Mouse (Mus musculus) heart, postnatal 0 days (tissue): ENCODE results near the gene Rcn3. TPM values are rescaled to one million over a fixed set of nuclear protein-coding genes. Genes with fewer than 3 reads are reported as not detected.

Experiments
- ATAC-seq: fragments of 200-750 bp; cut with Nextera tagmentation; 2 replicates; pipeline ENCODE4 v1.8.0; 2017; ENCODE audit warnings: low read depth, moderate number of reproducible peaks, moderate library complexity; ENCODE audit not compliant: insufficient read depth
- DNase-seq: peaks from one replicate; pipeline ENCODE4 v3.0.0-alpha.2; 2016; ENCODE audit warnings: low spot score
- H3K27ac ChIP-seq: fragments of 300-500 bp; sonication (generic); 2 replicates; pipeline ENCODE4 v1.5.1; 2014; ENCODE audit warnings: low read depth, mild to moderate bottlenecking
- H3K27me3 ChIP-seq: fragments of 300-500 bp; sonication (generic); 2 replicates; pipeline ENCODE4 v1.6.1; 2014; ENCODE audit warnings: low read length, mixed read lengths; ENCODE audit not compliant: control insufficient read depth, insufficient read depth
- H3K36me3 ChIP-seq: fragments of 300-500 bp; sonication (generic); replicated peaks from 2 replicates; pipeline ENCODE4 v1.6.1; 2014; ENCODE audit warnings: low read length, mixed read lengths; ENCODE audit not compliant: control insufficient read depth, insufficient read depth
- H3K4me1 ChIP-seq: fragments of 300-500 bp; sonication (generic); 2 replicates; pipeline ENCODE4 v1.6.1; 2014; ENCODE audit warnings: antibody characterized with exemption; ENCODE audit not compliant: control insufficient read depth, insufficient read depth
- H3K4me2 ChIP-seq: fragments of 300-500 bp; sonication (generic); 2 replicates; pipeline ENCODE4 v1.6.1; 2014; ENCODE audit warnings: low read depth, mild to moderate bottlenecking, low read length, moderate library complexity
- H3K4me3 ChIP-seq: fragments of 300-500 bp; sonication (generic); 2 replicates; pipeline ENCODE4 v1.5.1; 2014; ENCODE audit warnings: low read depth, low read length
- H3K9ac ChIP-seq: fragments of 300-500 bp; sonication (generic); replicated peaks from 2 replicates; pipeline ENCODE4 v1.6.1; 2014; ENCODE audit warnings: low read depth, low read length, mixed read lengths
- H3K9me3 ChIP-seq: fragments of 300-500 bp; sonication (generic); replicated peaks from 2 replicates; pipeline ENCODE4 v1.6.1; 2016; ENCODE audit warnings: low read length; ENCODE audit not compliant: control insufficient read depth
- CTCF ChIP-seq: IDR thresholded peaks from 2 replicates; pipeline ENCODE4 v1.5.1; 2016; ENCODE audit warnings: antibody characterized with exemption, control low read depth, low read depth
- EP300 ChIP-seq: IDR thresholded peaks from 2 replicates; pipeline ENCODE4 v1.6.1; 2016; ENCODE audit warnings: antibody characterized with exemption, low read depth
- WGBS: fragments of 180-500 bp; shearing (Covaris S2); extraction: QIAGEN DNeasy Blood & Tissue Kit; methylation state at CpG from one replicate; pipeline ENCODE4 v1.1.7; 2014; 5-methylcytosine and 5-hydroxymethylcytosine counted together
- polyA plus RNA-seq: library from polyadenylated mRNA; unstranded; fragments of >200 nt; fragmentation: Nextera tagmentation; extraction: Ambion mirVana; gene quantifications from 2 replicates; pipeline ENCODE4 v1.2.1, GENCODE M21; 2015
- total RNA-seq: library from RNA; depleted of rRNA; stranded (reverse); fragments of >200 nt; gene quantifications from 2 replicates; pipeline ENCODE4 v1.2.3, GENCODE M21; 2014; ENCODE audit warnings: low replicate concordance; rRNA removed

Rcn3 gene
- 125 and 141 TPM in 2 replicates for total RNA-seq
- polyA plus RNA-seq = 100 and 108 TPM in 2 replicates

GRCm38 (mm10) chr7:45092048-45092447 is at the start of gene Rcn3:
Rcn3 (minus strand) TSS chr7:45092221.
- WGBS = under 1% methylated on average over 16 of the region's 16 CpGs
- H3K9me3 ChIP-seq = no peaks in the 10 kb centered on the region
- peaks cover under 1% of the 10 kb centered on the region; the same call in 1 of the 2 replicates for H3K36me3 ChIP-seq
- no peaks in the 10 kb centered on the region; the same call in 1 of the 2 replicates for H3K4me1 ChIP-seq
- peak within 1 kb of the TSS; percentile 65 for H3K4me2 ChIP-seq
- peak; percentile 91 for ATAC-seq
- peak; percentile 96 for DNase-seq
- peak within 1 kb of the TSS; percentile 83 for H3K27ac ChIP-seq
- no peaks in the 10 kb centered on the region for H3K27me3 ChIP-seq
- H3K9ac ChIP-seq = peak within 1 kb of the TSS; percentile 58
- no peak for TF ChIP-seq EP300
- TF ChIP-seq CTCF = no peak
- peak within 1 kb of the TSS; percentile 50 for H3K4me3 ChIP-seq

- Histone ChIP-seq H3K27me3 (no peaks in the 10 kb centered on the region), H3K27ac (no peak overlapping the region), H3K4me2 (no peak overlapping the region), H3K36me3 (peaks cover 22% of the 10 kb centered on the region), H3K9me3 (no peaks in the 10 kb centered on the region), H3K9ac (no peak overlapping the region), H3K4me1 (no peaks in the 10 kb centered on the region; the same call in 1 of the 2 replicates), H3K4me3 (no peak overlapping the region)
- 88% methylated on average over 3 of the region's 3 CpGs for WGBS
- DNase-seq (no peak), ATAC-seq (no peak)
- TF ChIP-seq CTCF = no peak
- TF ChIP-seq EP300 = no peak
Observed at GRCm38 (mm10) chr7:45141319-45141718, 49.3 kb upstream of the Rcn3 start.

- Histone ChIP-seq H3K27ac (peak overlapping the region; percentile 53; the same call in 1 of the 2 replicates), H3K4me2 (no peak overlapping the region), H3K27me3 (no peaks in the 10 kb centered on the region), H3K9me3 (no peaks in the 10 kb centered on the region), H3K4me1 (no peaks in the 10 kb centered on the region; the same call in 1 of the 2 replicates), H3K9ac (no peak overlapping the region), H3K4me3 (no peak overlapping the region), H3K36me3 (peaks cover 15% of the 10 kb centered on the region)
- ATAC-seq = no peak
- no peak for DNase-seq
- 69% methylated on average over 8 of the region's 8 CpGs for WGBS
- TF ChIP-seq CTCF (no peak), EP300 (no peak)
Observed at GRCm38 (mm10) chr7:45139904-45140723, 48.1 kb upstream of the Rcn3 start.

GRCm38 (mm10) chr7:45138403-45138802 is 46.4 kb upstream of the Rcn3 start:
- no peak overlapping the region for H3K9ac ChIP-seq
- H3K4me1 ChIP-seq = no peaks in the 10 kb centered on the region; the same call in 1 of the 2 replicates
- TF ChIP-seq EP300 = no peak
- no peak for TF ChIP-seq CTCF
- H3K36me3 ChIP-seq = 0 out of 2 replicates have a peak, but pooled peaks cover 4% of the 10 kb centered on the region
- no peak for ATAC-seq
- DNase-seq = no peak
- H3K27ac ChIP-seq = no peak overlapping the region
- no peaks in the 10 kb centered on the region for H3K27me3 ChIP-seq
- 79% methylated on average over 1 of the region's 1 CpGs for WGBS
- no peak overlapping the region for H3K4me3 ChIP-seq
- H3K9me3 ChIP-seq = no peaks in the 10 kb centered on the region
- no peak overlapping the region for H3K4me2 ChIP-seq

- Histone ChIP-seq H3K4me1 (no peaks in the 10 kb centered on the region; the same call in 1 of the 2 replicates), H3K36me3 (0 out of 2 replicates have a peak, but pooled peaks cover 1% of the 10 kb centered on the region), H3K4me2 (no peak overlapping the region), H3K4me3 (no peak overlapping the region), H3K27ac (no peak overlapping the region), H3K9ac (no peak overlapping the region), H3K27me3 (no peaks in the 10 kb centered on the region), H3K9me3 (no peaks in the 10 kb centered on the region)
- no peak for ATAC-seq
- WGBS = 58% methylated on average over 12 of the region's 12 CpGs
- DNase-seq = no peak
- TF ChIP-seq CTCF = no peak
- TF ChIP-seq EP300 = no peak
Observed at GRCm38 (mm10) chr7:45137171-45138006, 45.4 kb upstream of the Rcn3 start.
